Comparison of ENCODE assay signal across 14 mouse cellular contexts in genomic region chr11:91463578-91464401, GRCm38 (mm10).
"Had no signal": no experiment of that assay in that cellular context is flagged by ENCODE, and none has a peak within 500 bp of the region (broad histone marks: within the 10 kb centered on the region; RNA-seq: fewer than 3 reads in every experiment).

No protein-coding gene starts in this region.

- H3K36me3 ChIP-seq: limb, embryonic 15.5 days; liver, embryonic 12.5 days; lung, embryonic 15.5 days had no signal

- H3K9ac ChIP-seq: limb, embryonic 15.5 days; liver, embryonic 12.5 days; lung, embryonic 15.5 days had no signal

- H3K27ac ChIP-seq: left cerebral cortex, adult 2 months; limb, embryonic 15.5 days; liver, embryonic 12.5 days; lung, embryonic 15.5 days; macrophage had no signal

- H3K4me1 ChIP-seq: limb, embryonic 15.5 days; liver, embryonic 12.5 days; lung, embryonic 15.5 days; megakaryocyte, embryonic 14.5 days had no signal

- DNase-seq: kidney, adult 2 months; kidney, postnatal 25 days; lung, postnatal 14 days; right cerebral cortex, postnatal 4 days; spleen, adult 18-20 months; thymus, adult 2 months; thymus, postnatal 36 days had no signal

- H3K9me3 ChIP-seq: limb, embryonic 15.5 days; liver, embryonic 12.5 days; lung, embryonic 15.5 days had no signal

- H3K4me2 ChIP-seq: limb, embryonic 15.5 days; liver, embryonic 12.5 days; lung, embryonic 15.5 days had no signal

- ATAC-seq: liver, embryonic 12.5 days; midbrain, embryonic 16.5 days had no signal

- H3K27me3 ChIP-seq: limb, embryonic 15.5 days; liver, embryonic 12.5 days; lung, embryonic 15.5 days; megakaryocyte, embryonic 14.5 days had no signal

- H3K4me3 ChIP-seq: left cerebral cortex, adult 2 months; limb, embryonic 15.5 days; liver, embryonic 12.5 days; lung, embryonic 15.5 days; megakaryocyte, embryonic 14.5 days had no signal
